Mouse (Mus musculus): Measurements from ENCODE around the gene Pdzrn3. TPM values are rescaled to one million over a fixed set of nuclear protein-coding genes. Genes with fewer than 3 reads are reported as not detected.

Gene Pdzrn3
- polyA plus RNA-seq, 1 experiment from 2014 or later, result 27.2 TPM

- peak; percentile 82 for ATAC-seq (ENCODE audit: low FRiP score)
- H3K36me3 ChIP-seq, result no peaks in the 10 kb centered on the region
- peak overlapping the region; percentile 55 for H3K9ac ChIP-seq
- peaks cover 39% of the 10 kb centered on the region for H3K4me1 ChIP-seq
- peak overlapping the region; percentile 40 for H3K4me3 ChIP-seq
- H3K9me3 ChIP-seq (replicated peaks), result no peaks in the 10 kb centered on the region
- WGBS, result 2% methylated on average over 24 of the region's 24 CpGs
- peak overlapping the region; percentile 82 for H3K4me2 ChIP-seq (replicated peaks)
- H3K27me3 ChIP-seq, result no peaks in the 10 kb centered on the region
- H3K27ac ChIP-seq, result peak overlapping the region; percentile 78
Measured at GRCm38 (mm10) chr6:101198284-101198942, 179.3 kb downstream of the Pdzrn3 start.

- WGBS, result 9% methylated on average over 5 of the region's 5 CpGs
- no peaks in the 10 kb centered on the region for H3K9me3 ChIP-seq (replicated peaks)
- peak overlapping the region; percentile 40 for H3K4me3 ChIP-seq
- H3K4me2 ChIP-seq (replicated peaks), result peak overlapping the region; percentile 82
- H3K27me3 ChIP-seq, result no peaks in the 10 kb centered on the region
- ATAC-seq (ENCODE audit: low FRiP score), result no peak
- peaks cover 39% of the 10 kb centered on the region for H3K4me1 ChIP-seq
- H3K36me3 ChIP-seq, result no peaks in the 10 kb centered on the region
- peak overlapping the region; percentile 14; the same call in 1 of the 2 replicates for H3K9ac ChIP-seq
- peak overlapping the region; percentile 52; the same call in 1 of the 2 replicates for H3K27ac ChIP-seq
Measured at GRCm38 (mm10) chr6:101197642-101198041, 180.1 kb downstream of the Pdzrn3 start.

DNA sequence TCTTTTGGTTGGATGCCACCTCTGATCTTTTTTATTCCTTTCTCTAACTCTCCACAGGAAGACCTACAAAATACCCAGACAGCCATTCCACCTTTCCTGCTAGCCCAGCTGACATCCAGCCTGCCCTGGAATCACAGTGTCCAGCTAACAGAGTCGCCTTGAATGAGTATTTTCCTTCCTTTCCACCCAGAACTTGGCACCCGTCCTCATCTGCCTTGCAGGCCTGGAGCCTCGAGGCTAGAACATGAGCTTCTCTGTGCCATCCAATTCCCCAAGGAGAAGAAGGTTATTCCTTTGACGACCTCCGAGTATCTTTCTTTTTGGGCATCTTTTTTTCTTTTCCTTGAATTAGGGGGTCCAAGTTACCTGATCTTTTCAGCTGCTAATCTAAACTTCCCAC lies 181.8 kb downstream of the Pdzrn3 start:
- 67% methylated on average over 5 of the region's 5 CpGs for WGBS
- peaks cover 39% of the 10 kb centered on the region for H3K4me1 ChIP-seq
- H3K4me2 ChIP-seq (replicated peaks), result peak overlapping the region; percentile 21
- H3K9ac ChIP-seq, result no peak overlapping the region
- ATAC-seq (ENCODE audit: low FRiP score), result no peak
- H3K36me3 ChIP-seq, result 0 out of 2 replicates have a peak, but pooled peaks cover 2% of the 10 kb centered on the region
- no peak overlapping the region for H3K27ac ChIP-seq
- H3K27me3 ChIP-seq, result no peaks in the 10 kb centered on the region
- peak overlapping the region; percentile 18; the same call in 1 of the 2 replicates for H3K4me3 ChIP-seq
- no peaks in the 10 kb centered on the region; the same call in 1 of the 2 replicates for H3K9me3 ChIP-seq (replicated peaks)

- H3K9me3 ChIP-seq (replicated peaks), result no peaks in the 10 kb centered on the region; the same call in 1 of the 2 replicates
- peak overlapping the region; percentile 21; the same call in 1 of the 2 replicates for H3K4me2 ChIP-seq (replicated peaks)
- ATAC-seq (ENCODE audit: low FRiP score), result no peak
- 0 out of 2 replicates have a peak, but pooled peaks cover 3% of the 10 kb centered on the region for H3K36me3 ChIP-seq
- H3K4me1 ChIP-seq, result peaks cover 26% of the 10 kb centered on the region
- H3K9ac ChIP-seq, result no peak overlapping the region
- no peaks in the 10 kb centered on the region for H3K27me3 ChIP-seq
- H3K27ac ChIP-seq, result 0 out of 2 replicates have a peak overlapping the region, but pooled peaks have one; percentile 17
- H3K4me3 ChIP-seq, result no peak overlapping the region
- 50% methylated on average over 8 of the region's 8 CpGs for WGBS
Measured at GRCm38 (mm10) chr6:101194386-101194925, 183.2 kb downstream of the Pdzrn3 start.

DNA sequence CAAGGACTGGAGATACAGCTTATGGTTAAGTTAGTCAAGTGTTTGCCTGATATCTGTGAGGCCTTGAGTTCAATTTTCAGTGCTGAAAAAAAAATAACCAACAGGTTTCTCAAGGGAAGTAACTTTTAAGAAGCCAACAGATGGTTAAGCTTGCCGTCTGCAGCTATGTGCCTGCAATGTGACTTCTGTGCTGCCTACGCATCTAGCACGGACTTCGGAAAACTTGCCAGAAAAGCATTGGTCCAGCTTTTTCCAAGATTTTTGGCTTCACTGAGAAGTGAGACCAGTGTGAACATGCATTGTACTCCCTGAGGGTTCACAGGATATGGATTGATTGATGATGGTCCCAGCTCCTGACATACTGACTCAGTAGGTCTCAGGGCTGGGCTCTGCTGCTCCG lies 186.1 kb downstream of the Pdzrn3 start:
- no peak for ATAC-seq (ENCODE audit: low FRiP score)
- WGBS, result 90% methylated on average over 5 of the region's 5 CpGs
- 0 out of 2 replicates have a peak, but pooled peaks cover 3% of the 10 kb centered on the region for H3K36me3 ChIP-seq
- no peaks in the 10 kb centered on the region for H3K27me3 ChIP-seq
- H3K4me1 ChIP-seq, result peaks cover 17% of the 10 kb centered on the region
- no peak overlapping the region for H3K4me2 ChIP-seq (replicated peaks)
- H3K9me3 ChIP-seq (replicated peaks), result no peaks in the 10 kb centered on the region; the same call in 1 of the 2 replicates
- H3K4me3 ChIP-seq, result no peak overlapping the region
- H3K9ac ChIP-seq, result no peak overlapping the region
- H3K27ac ChIP-seq, result no peak overlapping the region

DNA sequence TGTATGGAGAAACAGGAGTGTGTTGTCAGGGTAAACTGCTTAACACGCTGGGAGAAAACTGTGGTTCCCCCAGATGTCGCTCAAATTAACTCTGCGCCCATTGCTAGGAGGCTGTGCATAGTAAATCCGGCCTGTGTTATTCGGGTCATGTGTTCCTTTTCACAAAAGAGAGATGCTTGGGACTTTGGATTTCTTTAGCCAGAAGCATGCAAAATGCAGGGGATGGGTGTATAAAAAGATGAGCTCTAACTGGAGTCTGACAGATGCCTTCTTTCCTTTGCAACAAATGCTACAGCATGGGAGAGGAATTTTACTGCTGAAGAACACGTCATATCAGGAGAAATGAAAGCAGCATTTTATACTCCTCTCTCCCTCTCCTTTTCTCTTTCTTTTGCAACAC lies 190.4 kb downstream of the Pdzrn3 start:
- 0 out of 2 replicates have a peak, but pooled peaks cover 3% of the 10 kb centered on the region for H3K36me3 ChIP-seq
- 0 out of 2 replicates have a peak, but pooled peaks cover 3% of the 10 kb centered on the region for H3K4me1 ChIP-seq
- H3K4me2 ChIP-seq (replicated peaks), result no peak overlapping the region
- no peak overlapping the region for H3K9ac ChIP-seq
- no peaks in the 10 kb centered on the region; the same call in 1 of the 2 replicates for H3K9me3 ChIP-seq (replicated peaks)
- no peak overlapping the region for H3K27ac ChIP-seq
- H3K4me3 ChIP-seq, result no peak overlapping the region
- ATAC-seq (ENCODE audit: low FRiP score), result no peak
- H3K27me3 ChIP-seq, result no peaks in the 10 kb centered on the region
- 62% methylated on average over 6 of the region's 6 CpGs for WGBS

- no peaks in the 10 kb centered on the region; the same call in 1 of the 2 replicates for H3K9me3 ChIP-seq (replicated peaks)
- H3K4me2 ChIP-seq (replicated peaks), result no peak overlapping the region
- H3K27ac ChIP-seq, result no peak overlapping the region
- ATAC-seq (ENCODE audit: low FRiP score), result no peak
- H3K4me1 ChIP-seq, result 0 out of 2 replicates have a peak, but pooled peaks cover 3% of the 10 kb centered on the region
- no peak overlapping the region for H3K9ac ChIP-seq
- 83% methylated on average over 3 of the region's 3 CpGs for WGBS
- no peaks in the 10 kb centered on the region for H3K27me3 ChIP-seq
- H3K4me3 ChIP-seq, result no peak overlapping the region
- H3K36me3 ChIP-seq, result 0 out of 2 replicates have a peak, but pooled peaks cover 3% of the 10 kb centered on the region
Measured at GRCm38 (mm10) chr6:101186887-101187286, 190.8 kb downstream of the Pdzrn3 start.

GRCm38 (mm10) chr6:101184103-101184785 lies 193.5 kb downstream of the Pdzrn3 start:
- Histone ChIP-seq H3K4me3 (no peak overlapping the region), H3K4me1 (0 out of 2 replicates have a peak, but pooled peaks cover 3% of the 10 kb centered on the region), H3K9me3 (replicated peaks) (no peaks in the 10 kb centered on the region), H3K27me3 (no peaks in the 10 kb centered on the region), H3K27ac (no peak overlapping the region), H3K36me3 (no peaks in the 10 kb centered on the region), H3K4me2 (replicated peaks) (no peak overlapping the region), H3K9ac (no peak overlapping the region)
- no peak for ATAC-seq (ENCODE audit: low FRiP score)
- WGBS, result 69% methylated on average over 10 of the region's 10 CpGs

- no peak for ATAC-seq (ENCODE audit: low FRiP score)
- no peak overlapping the region for H3K4me2 ChIP-seq (replicated peaks)
- peaks cover 6% of the 10 kb centered on the region for H3K4me1 ChIP-seq
- H3K36me3 ChIP-seq, result peaks cover 22% of the 10 kb centered on the region
- WGBS, result 67% methylated on average over 7 of the region's 7 CpGs
- no peaks in the 10 kb centered on the region for H3K9me3 ChIP-seq (replicated peaks)
- H3K4me3 ChIP-seq, result no peak overlapping the region
- no peak overlapping the region; the same call in 1 of the 2 replicates for H3K27ac ChIP-seq
- no peak overlapping the region for H3K9ac ChIP-seq
- H3K27me3 ChIP-seq, result no peaks in the 10 kb centered on the region; the same call in 1 of the 2 replicates
Measured at GRCm38 (mm10) chr6:101170699-101171098, 207.0 kb downstream of the Pdzrn3 start.

DNA sequence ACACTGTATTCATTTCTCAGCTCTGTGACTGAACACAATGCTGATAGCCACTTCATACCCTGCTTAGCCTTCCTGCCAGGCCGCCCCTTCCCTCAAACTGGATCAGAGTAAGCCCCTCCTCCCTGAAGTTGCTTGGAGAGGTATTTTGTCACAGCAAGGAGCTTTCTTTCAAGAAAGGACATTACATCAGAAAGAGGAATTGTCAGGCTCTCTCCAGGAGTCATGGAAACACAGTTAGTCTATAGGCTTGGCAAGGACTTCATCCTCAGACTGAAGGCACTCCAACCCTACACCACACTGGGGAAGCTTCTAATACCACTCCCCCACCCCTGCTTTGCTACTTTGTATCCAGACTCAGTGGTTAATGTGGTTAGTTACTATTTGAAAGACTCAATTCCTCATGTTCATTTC lies 224.2 kb downstream of the Pdzrn3 start:
- WGBS, result 47% methylated on average over 1 of the region's 1 CpGs
- ATAC-seq (ENCODE audit: low FRiP score), result no peak
- no peak overlapping the region for H3K27ac ChIP-seq

GRCm38 (mm10) chr6:101135368-101135767 lies 242.3 kb downstream of the Pdzrn3 start:
- Histone ChIP-seq H3K4me1 (no peaks in the 10 kb centered on the region), H3K36me3 (no peaks in the 10 kb centered on the region), H3K4me2 (replicated peaks) (no peak overlapping the region), H3K27ac (no peak overlapping the region), H3K27me3 (no peaks in the 10 kb centered on the region), H3K4me3 (no peak overlapping the region), H3K9ac (no peak overlapping the region), H3K9me3 (replicated peaks) (no peaks in the 10 kb centered on the region)
- 92% methylated on average over 3 of the region's 3 CpGs for WGBS
- no peak for ATAC-seq (ENCODE audit: low FRiP score)

More for the DNA sequence above, 224.2 kb downstream of the Pdzrn3 start:
- Histone ChIP-seq H3K4me2 (replicated peaks) (no peak overlapping the region), H3K4me1 (0 out of 2 replicates have a peak, but pooled peaks cover 8% of the 10 kb centered on the region), H3K36me3 (peaks cover 29% of the 10 kb centered on the region), H3K27me3 (no peaks in the 10 kb centered on the region), H3K9me3 (replicated peaks) (0 out of 2 replicates have a peak, but pooled peaks cover 7% of the 10 kb centered on the region), H3K4me3 (no peak overlapping the region), H3K9ac (no peak overlapping the region)

DNA sequence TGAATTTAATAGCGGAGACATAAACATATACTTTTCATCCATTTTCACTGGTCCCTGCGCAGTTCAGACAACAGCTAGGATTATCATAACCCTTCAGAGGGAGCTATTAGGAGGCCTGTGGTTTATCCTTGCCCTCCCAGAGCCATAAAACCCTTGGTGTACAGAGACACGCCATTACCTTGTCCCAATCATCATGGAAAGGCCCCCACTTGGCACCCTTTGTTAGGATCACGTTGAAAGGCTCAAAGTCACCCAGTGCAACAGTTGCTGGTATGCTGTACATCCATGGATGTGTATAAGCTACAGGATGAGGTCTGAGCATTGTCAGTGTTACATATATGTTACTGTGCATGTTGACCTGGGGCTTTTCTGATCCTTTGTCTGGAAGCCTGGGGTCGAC lies 252.3 kb downstream of the Pdzrn3 start:
- no peak for ATAC-seq (ENCODE audit: low FRiP score)
- WGBS, result 81% methylated on average over 5 of the region's 5 CpGs
- no peak overlapping the region for H3K4me2 ChIP-seq (replicated peaks)
- H3K36me3 ChIP-seq, result no peaks in the 10 kb centered on the region
- no peak overlapping the region for H3K9ac ChIP-seq
- no peaks in the 10 kb centered on the region for H3K27me3 ChIP-seq
- no peak overlapping the region for H3K27ac ChIP-seq
- no peaks in the 10 kb centered on the region for H3K9me3 ChIP-seq (replicated peaks)
- no peaks in the 10 kb centered on the region for H3K4me1 ChIP-seq
- H3K4me3 ChIP-seq, result no peak overlapping the region
